Mouse (Mus musculus) midbrain, embryonic 13.5 days (tissue): ENCODE data around the gene Mrps23. TPM values are rescaled to one million over a fixed set of nuclear protein-coding genes. Genes with fewer than 3 reads are reported as not detected.

Experiments used
- ATAC-seq: fragments of 200-750 bp; cut with Nextera tagmentation; 2 replicates; pipeline ENCODE4 v1.8.0; 2017; ENCODE audit warnings: mild to moderate bottlenecking, moderate TSS enrichment, moderate library complexity
- H3K27ac ChIP-seq: fragments of 300-500 bp; sonication (generic); 2 replicates; pipeline ENCODE4 v1.5.1; 2015; ENCODE audit warnings: inconsistent platforms, mild to moderate bottlenecking, moderate library complexity
- H3K27me3 ChIP-seq: fragments of 300-500 bp; sonication (generic); 2 replicates; pipeline ENCODE4 v1.6.1; 2015; ENCODE audit warnings: mild to moderate bottlenecking, inconsistent platforms
- H3K36me3 ChIP-seq: fragments of 300-500 bp; sonication (generic); 2 replicates; pipeline ENCODE4 v1.6.1; 2015; ENCODE audit warnings: mild to moderate bottlenecking, inconsistent platforms
- H3K4me1 ChIP-seq: fragments of 300-500 bp; sonication (generic); replicated peaks from 2 replicates; pipeline ENCODE4 v1.6.1; 2015; ENCODE audit warnings: inconsistent platforms
- H3K4me2 ChIP-seq: fragments of 300-500 bp; sonication (generic); replicated peaks from 2 replicates; pipeline ENCODE4 v1.6.1; 2015; ENCODE audit warnings: moderate library complexity, mild to moderate bottlenecking, inconsistent platforms
- H3K4me3 ChIP-seq: fragments of 300-500 bp; sonication (generic); replicated peaks from 2 replicates; pipeline ENCODE4 v1.5.1; 2015; ENCODE audit warnings: mild to moderate bottlenecking, inconsistent platforms
- H3K9ac ChIP-seq: fragments of 300-500 bp; sonication (generic); replicated peaks from 2 replicates; pipeline ENCODE4 v1.6.1; 2015; ENCODE audit warnings: mild to moderate bottlenecking, inconsistent platforms
- H3K9me3 ChIP-seq: fragments of 300-500 bp; sonication (generic); 2 replicates; pipeline ENCODE4 v1.6.1; 2016; ENCODE audit warnings: mild to moderate bottlenecking, inconsistent platforms
- WGBS: fragments of 180-500 bp; shearing (Covaris S2); methylation state at CpG from one replicate; pipeline ENCODE4 v1.1.7; 2015; 5-methylcytosine and 5-hydroxymethylcytosine counted together
- polyA plus RNA-seq: library from polyadenylated mRNA; unstranded; fragments of >200 nt; fragmentation: Nextera tagmentation; extraction: Ambion mirVana; gene quantifications from 2 replicates; pipeline ENCODE4 v1.2.1, GENCODE M21; 2015

Gene Mrps23
- polyA plus RNA-seq, 1 experiment from 2014 or later: 68.6 TPM

GRCm38 (mm10) chr11:88180959-88181619 lies 23.1 kb upstream of the Mrps23 start:
- peaks cover 43% of the 10 kb centered on the region for H3K36me3 ChIP-seq
- 0 out of 2 replicates have a peak overlapping the region, but pooled peaks have one; percentile 0 for H3K9ac ChIP-seq
- peaks cover 3% of the 10 kb centered on the region; the same call in 1 of the 2 replicates for H3K27me3 ChIP-seq
- ATAC-seq: peak; percentile 78
- H3K4me3 ChIP-seq: no peak overlapping the region
- 8% methylated on average over 16 of the region's 16 CpGs for WGBS
- H3K4me1 ChIP-seq: peaks cover 25% of the 10 kb centered on the region
- no peak overlapping the region for H3K4me2 ChIP-seq
- H3K27ac ChIP-seq: peak overlapping the region; percentile 77
- no peaks in the 10 kb centered on the region for H3K9me3 ChIP-seq

GRCm38 (mm10) chr11:88184632-88185180 lies 19.5 kb upstream of the Mrps23 start:
- Histone ChIP-seq H3K4me2 (no peak overlapping the region), H3K9ac (no peak overlapping the region), H3K4me1 (peaks cover 45% of the 10 kb centered on the region), H3K27me3 (peaks cover 12% of the 10 kb centered on the region), H3K9me3 (no peaks in the 10 kb centered on the region), H3K4me3 (no peak overlapping the region), H3K27ac (no peak overlapping the region), H3K36me3 (peaks cover 28% of the 10 kb centered on the region)
- no peak for ATAC-seq
- WGBS: 87% methylated on average over 17 of the region's 17 CpGs

GRCm38 (mm10) chr11:88186078-88186946 lies 17.9 kb upstream of the Mrps23 start:
- peak overlapping the region; percentile 47; the same call in 1 of the 2 replicates for H3K9ac ChIP-seq
- WGBS: 42% methylated on average over 14 of the region's 14 CpGs
- ATAC-seq: no peak

GRCm38 (mm10) chr11:88186947-88187243 lies 17.3 kb upstream of the Mrps23 start:
- Histone ChIP-seq H3K27me3 (peaks cover 27% of the 10 kb centered on the region), H3K36me3 (peaks cover 32% of the 10 kb centered on the region), H3K9me3 (no peaks in the 10 kb centered on the region), H3K27ac (peak overlapping the region; percentile 73; the same call in 1 of the 2 replicates), H3K4me3 (no peak overlapping the region), H3K9ac (peak overlapping the region; percentile 47; the same call in 1 of the 2 replicates), H3K4me1 (peaks cover 26% of the 10 kb centered on the region), H3K4me2 (peak overlapping the region; percentile 44; the same call in 1 of the 2 replicates)
- ATAC-seq: no peak; the same call in 1 of the 2 replicates
- 32% methylated on average over 2 of the region's 2 CpGs for WGBS

More at GRCm38 (mm10) chr11:88186078-88186946, 17.9 kb upstream of the Mrps23 start:
- H3K27ac ChIP-seq: peak overlapping the region; percentile 73
- H3K27me3 ChIP-seq: peaks cover 21% of the 10 kb centered on the region
- H3K4me1 ChIP-seq: peaks cover 29% of the 10 kb centered on the region
- H3K4me2 ChIP-seq: no peak overlapping the region
- no peak overlapping the region for H3K4me3 ChIP-seq
- peaks cover 29% of the 10 kb centered on the region for H3K36me3 ChIP-seq
- no peaks in the 10 kb centered on the region for H3K9me3 ChIP-seq

GRCm38 (mm10) chr11:88187417-88188133 lies 16.6 kb upstream of the Mrps23 start:
- ATAC-seq: peak; percentile 92
- Histone ChIP-seq H3K36me3 (peaks cover 28% of the 10 kb centered on the region), H3K27me3 (peaks cover 34% of the 10 kb centered on the region), H3K4me2 (peak overlapping the region; percentile 44), H3K4me1 (peaks cover 30% of the 10 kb centered on the region), H3K9me3 (no peaks in the 10 kb centered on the region), H3K4me3 (peak overlapping the region; percentile 1), H3K27ac (peak overlapping the region; percentile 73), H3K9ac (peak overlapping the region; percentile 47)
- WGBS: 9% methylated on average over 25 of the region's 25 CpGs

- ATAC-seq: no peak
- WGBS: 55% methylated on average over 8 of the region's 8 CpGs
- H3K4me1 ChIP-seq: peaks cover 37% of the 10 kb centered on the region
- peak overlapping the region; percentile 73; the same call in 1 of the 2 replicates for H3K27ac ChIP-seq
- peaks cover 21% of the 10 kb centered on the region for H3K36me3 ChIP-seq
- H3K9ac ChIP-seq: no peak overlapping the region; the same call in 1 of the 2 replicates
- H3K4me2 ChIP-seq: peak overlapping the region; percentile 44; the same call in 1 of the 2 replicates
- H3K4me3 ChIP-seq: no peak overlapping the region
- peaks cover 40% of the 10 kb centered on the region for H3K27me3 ChIP-seq
- H3K9me3 ChIP-seq: no peaks in the 10 kb centered on the region
These were observed 16.0 kb upstream of the Mrps23 start for GRCm38 (mm10) chr11:88188216-88188615.

- Histone ChIP-seq H3K36me3 (peaks cover 17% of the 10 kb centered on the region), H3K4me3 (no peak overlapping the region), H3K4me1 (peaks cover 41% of the 10 kb centered on the region), H3K4me2 (no peak overlapping the region), H3K27ac (no peak overlapping the region), H3K27me3 (peaks cover 44% of the 10 kb centered on the region), H3K9me3 (no peaks in the 10 kb centered on the region), H3K9ac (no peak overlapping the region; the same call in 1 of the 2 replicates)
- ATAC-seq: no peak
- WGBS: 94% methylated on average over 7 of the region's 7 CpGs
These were observed 15.6 kb upstream of the Mrps23 start for GRCm38 (mm10) chr11:88188635-88189034.

- 16% methylated on average over 4 of the region's 4 CpGs for WGBS
These were observed 11.6 kb upstream of the Mrps23 start for GRCm38 (mm10) chr11:88192595-88192994.

GRCm38 (mm10) chr11:88193098-88193823 lies 10.9 kb upstream of the Mrps23 start:
- H3K4me1 ChIP-seq: peaks cover 23% of the 10 kb centered on the region
- H3K9me3 ChIP-seq: no peaks in the 10 kb centered on the region
- peak overlapping the region; percentile 31 for H3K4me2 ChIP-seq
- H3K27me3 ChIP-seq: peaks cover 55% of the 10 kb centered on the region
- H3K4me3 ChIP-seq: no peak overlapping the region
- WGBS: 6% methylated on average over 34 of the region's 34 CpGs
- H3K9ac ChIP-seq: 0 out of 2 replicates have a peak overlapping the region, but pooled peaks have one; percentile 29
- peaks cover 4% of the 10 kb centered on the region; the same call in 1 of the 2 replicates for H3K36me3 ChIP-seq
- no peak for ATAC-seq
- no peak overlapping the region for H3K27ac ChIP-seq

More at GRCm38 (mm10) chr11:88192595-88192994, 11.6 kb upstream of the Mrps23 start:
- no peak overlapping the region for H3K4me3 ChIP-seq
- peaks cover 55% of the 10 kb centered on the region for H3K27me3 ChIP-seq
- no peak overlapping the region for H3K27ac ChIP-seq
- H3K4me2 ChIP-seq: no peak overlapping the region
- H3K4me1 ChIP-seq: peaks cover 27% of the 10 kb centered on the region
- H3K9me3 ChIP-seq: no peaks in the 10 kb centered on the region
- ATAC-seq: no peak
- H3K9ac ChIP-seq: no peak overlapping the region
- H3K36me3 ChIP-seq: peaks cover 4% of the 10 kb centered on the region; the same call in 1 of the 2 replicates

GRCm38 (mm10) chr11:88193824-88194696 lies 10.1 kb upstream of the Mrps23 start:
- Histone ChIP-seq H3K36me3 (peaks cover 4% of the 10 kb centered on the region; the same call in 1 of the 2 replicates), H3K4me1 (peaks cover 25% of the 10 kb centered on the region), H3K27ac (no peak overlapping the region), H3K4me2 (peak overlapping the region; percentile 31), H3K4me3 (no peak overlapping the region; the same call in 1 of the 2 replicates), H3K27me3 (peaks cover 48% of the 10 kb centered on the region), H3K9ac (0 out of 2 replicates have a peak overlapping the region, but pooled peaks have one; percentile 29), H3K9me3 (no peaks in the 10 kb centered on the region)
- no peak for ATAC-seq
- 14% methylated on average over 29 of the region's 29 CpGs for WGBS
